Mouse (Mus musculus) 3T3-L1 (cell line): ENCODE data around the gene Asic2.
A peak's percentile ranks its signal among the peaks of the same experiment; 100 is the strongest.

ENCODE experiments used
- DNase-seq: peaks from one replicate; pipeline ENCODE4 v3.0.0-alpha.2; 2015; ENCODE audit warnings: low read depth, low spot score

The Asic2 gene

GRCm38 (mm10) chr11:81964561-81964960 is 3.7 kb downstream of the Asic2 start:
- DNase-seq: no peak

GRCm38 (mm10) chr11:81954398-81954797 is 13.9 kb downstream of the Asic2 start:
- DNase-seq: no peak

GRCm38 (mm10) chr11:81948021-81948420 is 20.2 kb downstream of the Asic2 start:
- DNase-seq: no peak

- peak; percentile 67 for DNase-seq
Observed at GRCm38 (mm10) chr11:81942167-81942566, 26.1 kb downstream of the Asic2 start.

GRCm38 (mm10) chr11:81940988-81941387 is 27.3 kb downstream of the Asic2 start:
- peak; percentile 62 for DNase-seq

GRCm38 (mm10) chr11:81937516-81937915 is 30.7 kb downstream of the Asic2 start:
- DNase-seq: no peak

GRCm38 (mm10) chr11:81926393-81926792 is 41.9 kb downstream of the Asic2 start:
- no peak for DNase-seq

- DNase-seq: no peak
Observed at GRCm38 (mm10) chr11:81923626-81924025, 44.6 kb downstream of the Asic2 start.

- peak; percentile 63 for DNase-seq
Observed at GRCm38 (mm10) chr11:81923096-81923495, 45.2 kb downstream of the Asic2 start.

- no peak for DNase-seq
Observed at GRCm38 (mm10) chr11:81915501-81915900, 52.8 kb downstream of the Asic2 start.

GRCm38 (mm10) chr11:81913071-81913470 is 55.2 kb downstream of the Asic2 start:
- DNase-seq: no peak

- peak; percentile 74 for DNase-seq
Observed at GRCm38 (mm10) chr11:81909397-81909894, 58.8 kb downstream of the Asic2 start.

- peak; percentile 75 for DNase-seq
Observed at GRCm38 (mm10) chr11:81908760-81909159, 59.5 kb downstream of the Asic2 start.

GRCm38 (mm10) chr11:81902318-81902717 is 65.9 kb downstream of the Asic2 start:
- no peak for DNase-seq

- DNase-seq: no peak
Observed at GRCm38 (mm10) chr11:81897547-81898354, 70.5 kb downstream of the Asic2 start.

- no peak for DNase-seq
Observed at GRCm38 (mm10) chr11:81896511-81896910, 71.7 kb downstream of the Asic2 start.

- no peak for DNase-seq
Observed at GRCm38 (mm10) chr11:81871506-81872213, 96.6 kb downstream of the Asic2 start.

GRCm38 (mm10) chr11:81865661-81866382 is 102.4 kb downstream of the Asic2 start:
- no peak for DNase-seq

- DNase-seq: no peak
Observed at GRCm38 (mm10) chr11:81860250-81860972, 107.8 kb downstream of the Asic2 start, which contains the start of gene 5530401A14Rik. 5530401A14Rik (plus strand) TSS chr11:81860673.

GRCm38 (mm10) chr11:81847773-81848490 is 120.3 kb downstream of the Asic2 start:
- no peak for DNase-seq

- DNase-seq: no peak
Observed at GRCm38 (mm10) chr11:81845686-81846036, 122.6 kb downstream of the Asic2 start.
